Mouse (Mus musculus) layer of hippocampus, postnatal 25 days (tissue): ENCODE data around the gene Cfap157. TPM values are rescaled to one million over a fixed set of nuclear protein-coding genes. Genes with fewer than 3 reads are reported as not detected.

Experiments used
- DNase-seq, 2 experiments: peaks; one replicate each; pipeline ENCODE4 v3.0.0; 2022; ENCODE audit warnings: mixed read lengths in 2 of 2, low spot score in 1 of 2; ENCODE audit errors: extremely low spot score in 1 of 2
- total RNA-seq, 2 experiments: library from RNA; stranded (reverse); gene quantifications; 2 replicates each; pipeline ENCODE4 v1.2.3; 2021

Cfap157 gene
- total RNA-seq, 2 experiments from 2014 or later = 0.49 to 1.3 TPM

DNA sequence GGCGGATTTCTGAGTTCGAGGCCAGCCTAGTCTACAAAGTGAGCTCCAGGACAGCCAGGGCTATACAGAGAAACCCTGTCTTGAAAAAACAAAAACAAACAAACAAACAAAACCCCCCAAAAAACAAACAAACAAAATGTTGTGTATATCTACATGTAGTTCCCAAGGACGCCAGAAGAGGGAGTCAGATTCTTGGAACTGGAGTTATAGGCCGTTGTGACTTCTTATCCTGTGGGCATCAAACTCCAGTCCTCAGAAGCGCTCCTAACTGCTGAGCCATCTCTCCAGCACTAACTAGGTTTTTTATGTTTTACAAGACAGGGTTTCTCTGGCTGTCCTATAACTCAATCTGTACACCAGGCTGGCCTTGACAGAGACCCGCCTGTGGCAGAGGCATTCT is 2.9 kb upstream of the Cfap157 start:
- DNase-seq = peak in 1 of 2 experiments; percentile 31

DNA sequence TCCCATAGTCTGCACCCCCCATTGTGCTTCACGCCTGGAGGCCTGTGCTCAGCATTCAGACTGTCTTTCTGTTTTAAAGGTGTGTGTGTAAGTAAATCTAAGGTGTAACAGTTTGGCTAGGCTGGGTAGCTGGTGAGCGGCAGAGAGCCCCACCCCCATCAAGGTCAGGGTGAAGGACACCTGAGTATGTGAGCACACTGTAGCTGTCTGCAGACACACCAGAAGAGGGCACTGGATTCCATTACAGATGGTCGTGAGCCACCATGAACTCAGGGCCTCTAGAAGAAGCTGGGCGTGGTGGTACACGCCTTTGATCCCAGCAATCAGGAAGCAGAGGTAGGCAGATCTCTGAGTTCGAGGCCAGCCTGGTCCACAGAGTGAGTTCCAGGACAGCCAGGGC is 2.5 kb downstream of the Cfap157 start:
- no peak for DNase-seq

DNA sequence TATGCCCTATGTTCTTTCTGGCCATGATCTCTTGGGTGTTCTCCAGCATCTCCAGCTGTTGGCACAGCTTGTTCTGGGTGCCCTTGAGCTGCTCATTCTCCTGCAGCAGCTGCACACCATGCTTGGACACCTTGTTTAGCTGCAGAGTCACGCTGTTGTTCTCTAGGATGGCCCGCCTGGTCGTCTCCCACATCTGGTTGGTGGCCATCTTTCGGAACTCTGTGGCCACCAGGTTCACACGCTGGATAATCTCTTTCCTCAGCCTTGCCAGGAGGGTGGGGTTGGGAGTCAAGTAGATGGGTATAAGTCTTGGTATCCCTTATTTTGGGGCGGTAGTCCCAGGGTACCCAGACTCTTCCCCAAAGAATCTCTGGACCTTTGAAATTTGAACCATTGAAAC is 4.5 kb downstream of the Cfap157 start:
- DNase-seq = no peak

GRCm38 (mm10) chr2:32779131-32779530 is 5.1 kb downstream of the Cfap157 start:
- peak; percentile 38 to 67 for DNase-seq

DNA sequence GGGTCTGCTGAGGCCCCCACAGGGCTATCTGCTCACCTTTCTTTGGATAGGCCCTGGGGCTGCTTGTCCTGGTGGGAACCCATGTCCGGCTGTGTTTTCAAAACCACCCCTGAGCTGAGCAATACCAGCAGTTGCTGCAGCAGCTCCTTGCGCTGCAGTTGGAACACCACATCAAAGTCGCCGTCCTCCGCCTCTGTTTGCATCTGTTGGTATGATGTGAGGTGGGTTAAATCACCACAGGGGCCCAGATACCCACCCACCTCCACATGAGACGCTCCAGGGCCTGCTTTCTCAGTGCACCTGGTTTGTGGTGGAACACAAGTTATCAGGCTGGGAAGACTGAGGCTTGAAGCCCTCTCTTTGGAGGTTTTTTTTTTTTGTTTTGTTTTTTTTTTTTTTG is 6.1 kb downstream of the Cfap157 start:
- DNase-seq = no peak

DNA sequence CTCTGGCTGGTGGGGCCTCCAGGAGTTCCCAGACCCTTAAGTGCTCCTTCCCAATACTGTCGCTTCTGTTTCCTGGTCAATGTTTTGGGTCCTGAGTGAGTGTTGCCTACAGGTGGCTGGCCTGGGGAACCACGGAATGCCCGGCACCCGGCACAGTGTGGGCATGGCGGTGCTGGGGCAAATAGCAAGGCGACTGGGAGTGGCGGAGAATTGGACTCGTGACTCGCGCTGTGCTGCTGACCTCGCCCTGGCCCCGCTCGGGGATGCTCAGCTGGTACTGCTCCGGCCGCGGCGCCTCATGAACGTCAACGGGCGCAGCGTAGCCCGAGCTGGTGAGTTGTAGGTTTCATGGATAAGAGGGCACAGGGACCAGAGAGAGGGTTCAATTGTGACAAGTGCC is 8.0 kb downstream of the Cfap157 start:
- DNase-seq = no peak

DNA sequence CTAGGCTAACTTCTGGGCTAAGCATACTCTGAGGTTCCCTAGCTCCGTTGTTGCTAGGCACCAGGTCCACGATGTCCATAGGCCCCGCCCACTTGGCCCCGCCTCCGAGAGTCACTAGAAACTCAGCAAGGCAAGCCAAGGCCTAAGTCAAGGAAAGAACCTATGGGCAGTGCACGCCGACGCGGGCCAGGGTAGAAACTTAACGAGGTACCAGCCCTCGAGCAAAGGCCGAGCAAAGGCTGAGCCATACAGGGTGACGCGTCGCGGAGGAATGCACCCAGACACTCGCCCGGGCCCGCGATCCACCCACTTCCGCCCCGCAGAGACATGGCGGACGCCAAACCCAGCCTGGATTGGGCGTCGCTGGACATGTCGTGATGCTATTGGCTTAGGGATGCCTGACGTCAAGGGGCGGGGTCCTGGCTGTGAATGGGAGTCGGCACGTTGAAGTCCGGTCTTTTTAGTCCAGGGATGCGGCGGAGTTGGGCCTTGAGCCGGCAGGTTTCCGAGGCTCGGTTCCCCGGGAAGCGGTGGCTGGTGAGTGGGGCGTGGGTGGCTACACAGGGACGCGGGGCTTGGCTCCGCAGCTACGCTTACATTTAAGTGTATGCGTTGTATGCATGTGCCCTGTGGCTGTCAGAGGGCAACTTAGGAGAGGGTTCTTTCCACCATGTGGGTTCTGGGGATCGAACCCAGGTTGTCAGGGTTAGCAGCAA is 8.7 kb downstream of the Cfap157 start, which contains the start of the genes Ttc16 and Ptrh1:
Gene Ttc16, minus strand, starts transcription at position 275 of the 716 bp plus-strand sequence.
Gene Ptrh1, plus strand, starts transcription at position 428 of the 716 bp plus-strand sequence.
- DNase-seq = peak; percentile 91 to 97

GRCm38 (mm10) chr2:32772626-32773279 is 11.5 kb downstream of the Cfap157 start:
- no peak for DNase-seq

GRCm38 (mm10) chr2:32771886-32772285 is 12.3 kb downstream of the Cfap157 start:
- DNase-seq = no peak

DNA sequence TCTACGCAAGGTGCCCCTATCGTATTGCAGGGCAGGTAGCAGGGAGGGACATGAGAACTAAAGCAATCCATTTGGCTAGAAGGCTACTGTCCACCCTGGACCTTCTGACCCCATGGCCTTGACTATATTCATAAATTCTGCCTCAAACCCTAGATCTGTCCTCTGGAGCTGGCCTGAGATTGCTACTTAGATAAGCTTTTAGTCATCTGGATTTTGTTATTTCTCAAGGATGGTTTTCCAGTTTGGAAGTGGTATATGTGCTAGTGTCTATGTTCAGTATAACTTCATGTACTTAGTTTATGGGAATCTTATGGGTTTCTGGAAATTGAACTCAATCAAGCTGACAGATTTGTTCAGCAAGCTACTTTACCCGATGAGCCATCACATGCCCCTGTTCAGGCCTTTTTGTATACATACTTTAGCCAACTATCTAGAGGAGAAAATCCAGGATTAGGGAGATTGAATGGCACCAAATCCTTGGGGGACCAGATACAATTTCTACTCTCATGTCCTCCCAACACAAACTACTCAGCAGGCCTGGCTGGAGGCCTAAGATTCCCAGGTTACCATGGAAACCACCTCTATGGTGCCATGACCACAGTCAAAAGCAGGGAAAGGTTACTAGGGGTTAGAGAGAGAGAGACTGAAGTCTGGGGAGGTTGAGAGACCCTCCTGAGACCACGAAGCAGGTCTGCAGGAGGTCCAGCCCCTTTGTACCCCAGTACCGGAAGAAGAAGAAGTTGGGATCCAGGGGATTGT is 14.7 kb downstream of the Cfap157 start:
- DNase-seq = no peak

DNA sequence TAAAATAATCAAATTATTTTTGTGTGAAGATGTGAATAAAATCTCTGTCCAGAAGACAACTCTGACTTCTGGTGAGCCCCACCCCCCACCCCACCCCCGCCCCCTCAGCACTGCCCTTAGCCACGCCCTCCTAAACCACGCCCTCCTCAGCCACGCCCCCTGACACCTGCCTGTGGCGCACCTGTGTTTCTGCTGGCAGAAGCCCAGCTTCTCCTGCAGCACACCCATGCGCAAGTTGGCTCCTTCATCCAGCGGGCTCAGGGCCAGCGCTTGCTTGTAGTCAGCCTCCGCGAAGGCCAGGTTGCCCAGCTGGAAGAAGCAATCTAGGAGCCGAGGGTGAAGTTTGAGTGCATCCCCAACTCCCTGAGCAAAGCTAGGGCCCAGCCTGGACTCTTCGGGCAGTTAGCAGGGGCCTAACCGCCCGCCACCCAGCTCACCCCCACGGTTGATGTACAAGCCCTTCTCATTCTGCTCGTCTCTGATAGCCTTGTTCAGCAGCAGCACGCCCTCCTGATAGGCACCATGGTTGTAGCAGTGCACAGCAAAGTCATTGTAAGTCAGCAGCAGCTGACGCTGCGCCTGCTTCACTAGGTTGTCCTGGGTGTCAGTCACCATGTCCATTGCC is 15.5 kb downstream of the Cfap157 start:
- no peak for DNase-seq

DNA sequence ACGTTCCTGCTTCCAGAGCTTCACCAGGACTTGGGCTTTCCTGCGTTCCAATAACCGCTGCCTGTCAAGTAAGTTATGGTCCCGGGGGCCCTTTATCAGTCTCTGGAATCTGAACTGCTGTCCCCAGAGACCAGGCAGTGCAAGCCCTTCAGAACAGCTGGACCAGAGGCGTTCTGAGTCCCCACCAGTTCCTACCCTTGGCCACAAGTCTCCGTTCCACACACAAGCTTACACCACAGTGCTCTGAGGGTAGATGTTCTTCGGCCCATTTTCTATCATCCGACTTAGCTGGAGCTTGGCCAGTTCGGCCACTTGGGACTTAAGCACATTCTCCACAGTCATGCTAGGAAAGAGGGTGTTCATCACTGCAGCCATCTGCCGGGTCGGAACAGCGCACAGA is 17.0 kb downstream of the Cfap157 start:
- no peak for DNase-seq

DNA sequence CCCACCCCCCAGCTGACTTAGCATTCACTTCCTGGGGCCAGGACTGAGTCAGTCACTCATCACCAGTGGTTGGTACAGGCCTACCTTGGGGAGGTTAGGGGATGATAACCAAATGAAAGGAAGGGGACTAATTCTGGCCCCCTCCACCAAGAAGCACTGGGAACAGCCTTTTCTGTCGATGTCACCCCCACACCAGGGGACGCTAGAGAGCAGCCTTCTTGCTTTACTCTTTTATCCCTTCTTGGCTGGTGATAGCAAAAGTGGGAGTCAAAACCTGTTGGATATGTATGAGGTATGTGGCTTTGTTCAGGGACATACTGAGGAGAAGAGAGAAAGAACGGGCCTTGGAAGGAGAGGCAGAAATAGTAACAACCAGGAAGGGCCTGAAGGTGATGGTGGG is 20.9 kb downstream of the Cfap157 start:
- no peak for DNase-seq

DNA sequence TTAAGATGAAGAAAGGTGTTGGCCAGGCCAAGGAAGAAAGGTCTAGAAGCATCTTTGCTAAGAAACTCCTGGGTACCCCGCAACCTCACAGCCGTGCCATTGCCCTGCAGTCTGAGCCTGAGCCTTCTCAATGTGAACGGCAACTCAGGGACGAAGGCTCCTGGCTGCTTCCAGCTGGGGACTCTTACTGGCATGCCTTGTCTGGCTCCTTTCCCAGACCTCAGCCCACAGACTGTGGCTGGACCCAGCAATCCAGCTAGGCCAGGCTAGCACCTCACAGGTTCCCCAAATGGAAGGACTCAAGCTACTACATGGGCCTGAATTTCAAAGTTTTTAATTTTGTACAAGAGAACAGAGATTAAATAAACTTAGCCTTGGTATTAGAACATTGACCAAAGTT is 22.4 kb downstream of the Cfap157 start:
- DNase-seq = no peak

GRCm38 (mm10) chr2:32761361-32761760 is 22.9 kb downstream of the Cfap157 start:
- DNase-seq = no peak

GRCm38 (mm10) chr2:32759001-32759400 is 25.2 kb downstream of the Cfap157 start:
- DNase-seq = no peak

DNA sequence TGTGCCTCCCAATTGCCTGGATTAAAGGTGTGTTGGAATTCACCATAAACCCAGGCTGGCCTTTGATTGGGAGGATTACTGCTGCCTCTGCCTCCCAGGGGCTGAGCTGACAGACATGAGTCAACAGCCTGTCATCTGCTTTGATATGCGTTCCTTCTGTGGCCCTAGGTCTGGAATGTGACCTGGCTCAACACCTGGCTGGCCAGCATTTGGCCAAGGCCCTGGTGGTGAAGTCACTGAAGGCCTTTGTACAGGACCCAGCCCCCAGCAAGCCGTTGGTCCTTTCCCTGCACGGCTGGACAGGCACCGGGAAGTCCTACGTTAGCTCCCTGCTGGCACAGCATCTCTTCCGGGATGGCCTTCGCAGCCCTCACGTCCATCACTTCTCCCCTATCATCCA is 25.7 kb downstream of the Cfap157 start:
- DNase-seq = no peak

DNA sequence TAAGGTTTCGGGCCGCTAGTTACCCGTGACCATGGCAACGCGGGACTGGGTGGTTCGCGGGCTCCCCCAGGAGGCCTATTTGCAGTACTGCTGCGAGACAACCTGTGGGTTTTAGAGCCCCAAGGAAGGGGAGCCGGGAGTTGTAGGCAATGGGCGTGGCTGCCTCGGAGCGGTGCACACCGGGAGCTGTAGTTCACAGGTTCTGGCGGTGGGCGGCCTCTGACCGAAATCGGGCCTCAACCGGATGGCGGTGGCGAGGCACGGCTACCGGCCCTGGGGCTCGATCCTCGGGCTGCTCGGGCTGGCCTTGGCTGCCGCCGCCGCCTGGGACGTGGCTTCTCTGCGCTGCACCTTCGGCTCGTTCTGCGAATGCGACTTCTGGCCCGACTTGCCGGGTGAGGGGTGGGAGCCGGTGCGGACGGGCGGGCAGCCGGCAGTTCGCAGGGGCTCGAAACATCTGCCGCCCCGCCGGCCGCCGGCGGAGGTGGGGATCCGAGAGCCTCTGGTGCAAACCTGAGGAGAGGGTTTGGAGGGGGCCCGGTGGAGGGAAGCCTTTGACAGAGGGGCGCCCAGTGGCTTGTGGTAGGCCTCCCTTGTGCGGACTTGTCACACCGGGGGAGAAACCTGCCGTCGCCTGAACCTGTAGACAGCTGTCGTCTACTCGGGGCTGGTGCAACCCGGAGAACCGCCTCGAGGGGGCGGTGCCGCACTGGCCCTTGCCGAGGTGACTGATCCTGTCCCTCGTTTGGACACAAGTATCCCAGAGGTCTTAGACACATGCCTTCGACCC is 27.0 kb downstream of the Cfap157 start, which contains the start of gene Tor2a:
Gene Tor2a, plus strand, starts transcription at position 179 of the 790 bp plus-strand sequence.
- peak; percentile 82 to 95 for DNase-seq

DNA sequence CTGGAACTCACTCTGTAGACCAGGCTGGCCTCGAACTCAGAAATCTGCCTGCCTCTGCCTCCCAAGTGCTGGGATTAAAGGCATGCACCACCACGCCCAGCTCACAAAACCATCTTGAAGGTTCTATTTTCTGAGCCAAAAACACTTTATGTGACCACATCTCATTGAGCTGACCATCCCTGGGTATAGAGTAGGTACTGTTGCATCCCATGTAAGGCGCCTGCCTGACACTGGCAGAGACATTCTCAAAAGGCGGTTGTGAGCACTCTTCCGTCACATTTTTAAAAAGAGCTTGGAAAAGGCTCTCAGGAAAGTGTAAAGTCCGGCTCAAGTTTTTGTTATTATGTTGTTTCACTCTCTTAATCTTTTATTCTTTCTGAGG is 27.6 kb downstream of the Cfap157 start:
- DNase-seq = no peak

GRCm38 (mm10) chr2:32752181-32752580 is 32.0 kb downstream of the Cfap157 start:
- no peak for DNase-seq
